Mouse (Mus musculus) testis, adult 2 months (tissue): Measurements from ENCODE around the gene Cope.

Source experiments
- CTCF ChIP-seq: fragments of 200-500 bp; IDR thresholded peaks from 2 replicates; pipeline ENCODE4 v1.5.1; 2012; ENCODE audit warnings: low read depth, mild to moderate bottlenecking, inconsistent platforms, low read length, moderate library complexity; ENCODE audit not compliant: control insufficient read depth, insufficient read depth, insufficient replicate concordance
- POLR2A ChIP-seq: fragments of 200-500 bp; IDR thresholded peaks from 2 replicates; pipeline ENCODE4 v1.6.1; 2012; ENCODE audit warnings: low read depth, mild to moderate bottlenecking, inconsistent platforms, low read length, moderate library complexity; ENCODE audit not compliant: control insufficient read depth

GRCm38 (mm10) chr8:70347443-70347842 is 45.1 kb downstream of the Cope start:
- no peak for TF ChIP-seq POLR2A
- TF ChIP-seq CTCF: no peak
